Mouse (Mus musculus): ENCODE data around the gene Aak1.
A peak's percentile ranks its signal among the peaks of the same experiment; 100 is the strongest.

The Aak1 gene

DNA sequence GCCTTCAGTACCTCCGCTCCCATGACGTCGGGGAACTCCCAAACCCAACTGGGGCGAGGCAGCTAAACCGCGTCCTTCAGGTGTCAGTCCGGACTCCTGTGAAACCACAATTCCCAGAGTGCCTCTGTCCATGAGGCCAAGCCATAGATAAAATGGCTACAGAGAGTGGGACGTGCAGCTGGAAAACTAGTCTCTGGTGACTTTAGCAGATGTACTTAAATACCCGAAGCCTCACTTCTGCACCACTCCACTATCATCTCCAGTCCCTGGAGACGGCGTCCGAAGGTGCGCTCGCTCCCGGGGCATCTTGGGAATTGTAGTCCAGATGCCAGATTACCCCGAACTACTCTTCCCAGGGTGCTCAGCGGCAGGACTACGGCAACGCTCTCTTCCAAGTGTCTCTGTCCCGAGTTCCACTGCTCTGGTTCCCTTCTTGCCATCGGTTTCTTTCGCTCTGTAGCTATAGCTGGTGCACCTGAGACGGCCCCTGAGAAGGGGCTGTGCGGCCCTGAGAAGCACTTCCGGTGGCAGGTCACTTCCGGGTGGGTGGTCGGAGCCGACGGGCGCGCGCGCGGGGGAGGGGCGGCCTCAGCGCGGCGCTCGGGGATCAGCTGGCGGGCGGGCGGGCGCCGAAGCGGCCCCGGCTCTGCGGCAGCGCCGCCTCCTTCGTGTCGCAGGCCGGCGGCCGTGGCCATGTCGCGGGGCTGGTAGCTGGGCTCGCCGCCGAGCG, at the start of gene Aak1:
Gene Aak1 (plus strand): TSS at position 603 of the 730 bp plus-strand sequence.
- DNase-seq (ENCODE audit: low read depth) = peak; percentile 92

DNA sequence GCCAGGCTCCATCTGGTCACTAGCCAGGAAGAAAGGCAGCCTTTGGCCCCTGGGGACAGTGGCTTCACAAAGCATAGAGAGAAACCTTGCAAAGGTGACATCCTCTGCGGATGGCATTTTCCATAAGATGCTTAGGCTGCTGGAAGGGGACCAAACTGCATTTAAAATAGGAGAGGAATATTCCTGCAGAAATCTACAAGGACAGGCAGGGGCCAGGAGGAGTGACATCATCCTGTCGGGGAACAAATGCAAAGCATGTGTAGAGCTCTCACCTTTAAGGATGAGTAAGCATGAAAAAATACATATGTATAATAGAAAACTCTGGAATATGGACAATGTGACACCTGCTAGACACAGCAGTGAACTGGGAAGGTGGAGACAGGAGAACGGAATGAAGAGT, 48.9 kb upstream of the Aak1 start:
- no peak for DNase-seq (ENCODE audit: low read depth)

DNA sequence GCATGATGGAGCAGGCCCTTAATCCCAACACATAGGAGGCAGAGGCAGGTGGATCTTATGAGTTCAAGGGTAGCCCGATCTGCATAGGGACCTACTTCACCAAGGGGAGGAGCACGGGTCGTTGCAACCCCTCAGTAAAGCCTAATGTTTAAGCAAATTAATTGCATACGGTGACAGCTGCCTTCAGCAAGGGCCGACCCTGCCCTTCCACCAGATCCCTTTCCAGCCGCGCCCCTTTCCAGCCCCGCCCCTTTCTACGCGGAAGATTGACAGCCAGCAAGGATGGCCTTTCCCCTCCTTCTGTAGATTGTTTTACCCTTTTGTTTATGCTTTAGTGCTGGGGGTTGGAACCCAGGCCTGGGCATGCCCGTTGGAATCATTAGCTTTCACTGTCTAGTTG, 47.9 kb upstream of the Aak1 start:
- no peak for DNase-seq (ENCODE audit: low read depth)

DNA sequence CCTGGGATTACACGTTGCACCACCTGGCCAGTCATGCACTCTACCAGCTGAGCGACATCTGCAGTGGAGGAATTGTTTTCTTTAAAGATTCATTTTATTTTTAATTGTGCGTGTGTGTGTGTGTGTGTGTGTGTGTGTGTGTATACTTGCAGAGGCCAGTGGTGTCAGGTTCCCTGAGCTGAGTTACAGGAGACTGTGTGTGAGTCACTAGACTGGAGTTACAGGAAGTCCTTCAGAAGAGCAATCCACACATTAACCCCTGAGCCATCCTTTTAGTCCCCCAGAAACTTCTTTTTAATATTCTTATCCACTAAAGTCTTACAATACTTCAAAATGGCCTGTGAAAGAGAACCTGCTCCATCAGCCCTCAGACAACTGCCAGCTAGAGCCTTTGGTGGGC, 44.7 kb upstream of the Aak1 start:
- no peak for DNase-seq (ENCODE audit: low read depth)

DNA sequence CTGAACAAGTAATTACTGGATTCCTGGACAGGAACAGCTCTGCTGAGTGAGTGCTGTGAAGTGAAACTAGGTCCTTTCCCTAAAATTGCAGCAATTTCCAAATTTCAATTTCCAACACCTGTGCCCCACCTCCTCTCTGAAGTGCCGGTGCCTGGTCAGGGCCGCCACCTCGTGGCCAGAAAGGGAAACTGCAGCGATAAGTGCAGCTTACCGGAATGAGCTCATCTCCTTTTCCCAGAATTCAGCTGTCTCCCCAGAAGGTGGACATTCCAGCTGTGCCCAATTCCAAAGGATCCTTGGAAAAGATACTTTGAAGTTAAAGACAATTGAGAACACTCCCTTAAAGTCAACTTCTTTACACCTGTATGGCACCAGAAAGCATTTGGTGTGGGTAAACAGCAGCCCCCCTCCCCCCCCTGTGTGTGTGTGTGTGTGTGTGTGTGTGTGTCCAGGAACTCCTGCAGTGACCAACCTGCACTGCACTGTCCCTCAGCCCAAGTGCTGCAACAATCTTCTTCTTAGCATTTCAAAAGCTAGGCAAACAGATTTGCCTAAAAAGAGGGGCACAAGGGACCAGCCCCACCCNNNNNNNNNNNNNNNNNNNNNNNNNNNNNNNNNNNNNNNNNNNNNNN, 42.7 kb upstream of the Aak1 start:
- DNase-seq (ENCODE audit: low read depth) = peak; percentile 84

DNA sequence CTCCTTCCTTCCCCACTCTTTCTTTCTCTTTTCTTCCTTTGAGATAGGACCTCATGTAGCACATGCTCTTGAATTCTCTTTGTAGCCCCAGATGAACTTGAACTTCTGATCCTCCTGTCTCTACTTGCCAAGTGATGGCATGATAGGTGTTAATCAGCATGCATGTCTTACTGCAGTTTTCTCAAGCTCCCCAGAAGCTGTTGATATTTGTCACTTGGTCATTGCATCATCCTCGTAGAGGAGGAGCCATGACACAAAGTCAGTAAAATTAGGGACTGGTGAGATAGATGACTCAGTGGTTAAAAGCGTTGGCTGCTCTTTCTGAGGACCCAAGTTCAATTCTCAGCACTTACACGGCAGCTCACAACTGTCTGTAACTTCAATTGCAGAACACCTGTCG, 36.4 kb upstream of the Aak1 start:
- no peak for DNase-seq (ENCODE audit: low read depth)

DNA sequence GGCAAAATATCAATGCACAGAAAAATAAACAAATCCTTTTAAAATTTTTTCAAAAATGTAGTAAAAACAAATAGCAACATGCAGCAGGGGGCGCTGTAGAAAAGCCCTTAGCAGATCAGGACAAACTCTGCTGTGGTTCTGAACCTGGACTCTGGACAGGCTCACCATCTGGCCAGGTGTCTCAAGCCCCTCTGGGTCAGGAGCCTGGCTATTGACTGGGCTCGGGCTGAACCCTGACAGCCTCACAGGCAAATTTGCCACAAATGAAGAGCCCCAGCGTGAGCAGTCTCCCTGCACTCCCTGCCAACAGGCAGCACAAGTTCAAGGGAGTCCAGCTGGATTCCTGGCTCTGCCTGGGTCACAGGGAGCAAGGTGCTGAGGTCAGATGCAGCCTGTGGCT, 36.0 kb upstream of the Aak1 start:
- peak; percentile 82 for DNase-seq (ENCODE audit: low read depth)

DNA sequence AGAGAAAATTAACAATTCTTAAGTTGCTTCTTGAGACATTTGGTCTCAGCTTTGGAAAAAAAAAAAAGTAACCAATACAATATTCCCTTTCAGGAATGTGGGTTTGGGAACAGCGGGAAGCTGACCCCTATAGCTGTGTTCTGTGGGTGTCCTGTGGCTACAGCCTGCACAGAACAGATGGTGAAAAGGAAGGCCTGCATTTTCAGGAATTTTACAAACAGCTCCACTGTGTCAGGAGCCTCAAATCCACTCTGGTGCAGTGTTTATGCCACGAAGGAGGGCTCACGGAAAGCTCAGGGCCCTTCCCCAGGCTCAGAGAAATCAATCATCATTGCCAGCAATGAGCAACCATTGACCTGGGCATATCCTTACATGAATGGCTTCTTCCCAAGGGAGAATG, 34.4 kb upstream of the Aak1 start:
- DNase-seq (ENCODE audit: low read depth) = no peak

DNA sequence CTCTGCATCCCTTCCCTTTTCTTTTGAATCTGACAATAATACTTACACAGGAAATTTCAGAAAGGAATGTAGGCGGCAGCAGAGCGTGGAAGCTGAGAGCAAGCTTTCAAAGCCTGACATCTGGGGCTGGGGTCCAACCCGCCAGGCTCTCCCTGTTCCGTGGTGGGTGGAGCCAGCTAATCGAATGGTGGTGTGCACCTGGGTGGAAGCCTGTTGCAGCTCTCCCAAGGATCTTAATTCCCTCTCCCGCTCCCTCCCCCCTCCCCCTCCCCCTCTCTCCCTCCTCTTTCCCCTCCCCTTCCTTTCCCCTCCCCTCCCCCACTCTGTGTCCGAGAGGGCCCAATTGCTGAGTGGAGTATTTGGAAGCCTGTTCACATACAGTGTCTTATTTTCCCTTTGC, 33.9 kb upstream of the Aak1 start:
- DNase-seq (ENCODE audit: low read depth) = no peak

DNA sequence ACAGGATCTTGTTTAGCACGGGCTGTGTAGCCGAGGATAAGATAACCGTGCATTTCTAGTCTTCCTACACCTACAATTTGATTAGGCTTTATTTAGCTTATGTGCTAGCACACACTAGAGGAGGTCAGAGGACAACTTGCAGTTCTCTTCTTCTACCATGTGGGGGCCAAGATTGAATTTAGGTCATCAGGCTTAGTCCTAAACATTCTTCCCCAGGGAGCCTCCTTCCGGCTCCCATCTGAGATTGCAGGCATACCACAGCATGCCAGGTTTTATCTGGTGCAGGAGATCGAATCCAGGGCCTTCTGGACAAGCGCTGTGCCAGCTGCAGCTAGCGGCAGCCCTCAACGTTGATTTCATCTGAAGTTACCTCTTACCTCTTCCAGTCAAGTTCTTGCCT, 32.7 kb upstream of the Aak1 start:
- DNase-seq (ENCODE audit: low read depth) = peak; percentile 77

DNA sequence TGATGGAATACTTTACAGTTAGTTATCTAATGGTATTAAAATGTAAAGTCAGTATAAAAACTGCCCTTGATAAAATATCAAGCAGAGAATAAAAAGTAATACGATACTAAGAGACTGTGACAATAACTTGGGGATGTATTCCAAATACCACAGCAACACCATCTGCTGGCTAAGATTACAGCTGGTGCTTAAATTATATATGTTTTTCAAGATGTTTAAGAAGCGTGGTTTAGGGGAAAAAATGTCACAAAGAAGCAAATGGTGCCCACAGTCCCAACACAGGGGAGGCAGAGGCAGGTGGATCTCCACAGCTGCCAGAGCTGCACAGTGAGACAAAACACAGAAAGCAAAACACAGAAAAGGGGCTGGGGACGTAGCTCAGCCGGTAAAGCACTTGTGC, 30.4 kb upstream of the Aak1 start:
- DNase-seq (ENCODE audit: low read depth) = no peak

DNA sequence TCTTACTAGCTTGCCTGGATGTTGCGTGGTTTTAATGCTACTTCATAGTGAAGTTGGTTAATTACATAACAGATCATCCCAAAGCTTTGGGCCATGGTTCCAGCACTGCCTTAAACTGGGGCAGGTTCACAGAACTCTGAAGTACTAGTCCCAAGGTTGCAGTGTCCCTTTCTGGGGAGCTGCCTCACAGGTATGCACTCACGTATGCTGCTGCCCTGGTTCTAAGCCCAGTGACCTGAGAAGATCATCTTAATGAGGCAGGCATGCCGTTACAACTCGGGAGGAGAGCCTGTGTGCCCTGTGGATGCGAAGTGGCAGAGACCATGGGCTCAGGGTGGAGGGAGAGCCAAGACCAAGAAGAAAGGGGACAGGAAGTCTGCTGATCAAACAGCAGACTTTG, 29.4 kb upstream of the Aak1 start:
- DNase-seq (ENCODE audit: low read depth) = no peak

DNA sequence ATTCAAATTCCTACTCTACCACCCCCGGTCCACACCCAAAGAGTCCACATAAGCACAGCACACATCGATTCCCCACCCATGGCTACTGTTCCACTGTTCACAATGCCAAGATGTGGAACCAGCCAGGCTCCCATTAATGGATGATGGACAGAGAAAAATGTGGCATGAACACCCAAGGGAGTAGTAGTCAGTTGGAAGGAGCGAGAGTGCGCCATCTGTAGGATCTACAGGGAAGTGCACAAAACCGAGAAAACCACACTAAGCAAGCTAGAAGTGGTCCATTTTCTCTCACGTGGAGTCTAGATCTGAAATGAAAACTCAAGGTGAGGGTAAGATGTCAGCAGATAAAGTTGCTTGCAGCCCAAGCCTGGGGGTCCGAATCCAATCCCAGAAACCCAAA, 28.6 kb upstream of the Aak1 start:
- DNase-seq (ENCODE audit: low read depth) = peak; percentile 50

DNA sequence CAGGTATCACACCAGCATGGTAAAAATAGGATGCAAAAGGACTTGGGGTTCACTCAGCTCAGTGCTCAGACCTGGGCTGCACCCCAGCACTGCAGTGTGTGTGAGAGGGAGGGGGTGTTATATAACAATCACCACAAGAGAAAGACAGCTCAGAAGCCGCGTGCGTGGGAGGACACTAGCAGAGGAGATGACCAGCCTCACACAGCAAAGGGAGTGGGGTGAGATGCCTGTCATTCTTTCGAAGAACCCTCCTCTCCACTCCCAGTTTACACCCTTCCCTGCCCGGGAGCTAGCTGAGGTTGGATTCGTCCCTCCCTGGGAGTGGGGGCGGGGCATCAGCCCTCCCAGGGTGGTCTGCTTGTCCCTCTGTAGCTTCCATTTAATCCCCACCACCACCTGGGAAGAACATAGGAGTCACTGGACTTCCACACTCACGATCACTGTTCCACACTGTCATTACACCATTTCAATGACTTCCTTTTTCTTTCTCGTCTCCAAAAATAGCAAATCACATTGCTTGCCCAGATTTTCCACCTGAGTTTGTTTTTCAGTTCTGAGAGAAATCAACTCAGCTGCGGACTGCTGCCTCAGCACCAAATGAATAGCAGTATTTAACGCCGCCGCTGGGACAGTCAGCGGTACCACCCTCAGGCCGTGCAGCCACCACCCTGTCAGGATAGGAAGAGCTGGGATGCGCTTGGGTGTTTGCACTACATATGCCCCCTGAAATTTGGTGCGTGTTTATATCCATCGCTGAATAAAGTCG, 26.8 kb upstream of the Aak1 start:
- DNase-seq (ENCODE audit: low read depth) = peak; percentile 38

DNA sequence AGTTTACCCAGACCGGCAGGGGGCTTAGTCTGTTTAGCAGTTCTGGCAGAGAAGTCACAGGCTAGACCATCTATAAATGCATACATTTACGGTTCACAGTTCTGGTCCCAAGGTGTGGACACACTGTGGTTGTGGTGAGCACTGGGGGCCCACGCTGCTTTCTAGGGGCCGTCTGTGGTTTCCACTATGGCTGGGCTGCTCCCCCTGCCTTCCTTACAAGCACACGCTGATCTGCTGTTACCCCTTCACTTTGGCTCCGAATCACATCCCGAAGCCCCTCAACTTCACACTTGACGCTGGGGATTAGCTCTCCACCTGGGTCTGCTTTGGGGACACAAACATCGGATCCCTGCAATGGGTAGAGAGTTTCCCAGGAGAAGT, 26.3 kb upstream of the Aak1 start:
- DNase-seq (ENCODE audit: low read depth) = no peak

DNA sequence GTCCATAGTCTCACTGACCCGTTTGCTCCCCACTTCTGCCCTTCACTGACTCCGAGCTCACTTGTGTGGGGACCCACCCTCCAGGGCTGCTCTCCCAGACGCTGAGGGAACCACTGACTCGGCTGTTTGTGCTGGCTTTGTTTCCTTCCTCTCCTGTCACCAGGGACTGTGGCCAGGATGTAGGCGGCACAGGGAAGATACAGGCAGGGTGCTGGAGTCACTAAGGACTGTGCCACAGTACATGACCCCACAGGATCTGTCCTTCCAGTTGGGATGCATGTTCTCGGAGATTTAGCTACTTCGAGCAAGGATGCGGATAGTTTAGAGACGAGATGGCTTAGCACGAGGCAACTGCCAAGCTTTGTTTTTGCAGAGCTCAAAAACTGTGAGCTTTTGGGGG, 25.5 kb upstream of the Aak1 start:
- DNase-seq (ENCODE audit: low read depth) = no peak

DNA sequence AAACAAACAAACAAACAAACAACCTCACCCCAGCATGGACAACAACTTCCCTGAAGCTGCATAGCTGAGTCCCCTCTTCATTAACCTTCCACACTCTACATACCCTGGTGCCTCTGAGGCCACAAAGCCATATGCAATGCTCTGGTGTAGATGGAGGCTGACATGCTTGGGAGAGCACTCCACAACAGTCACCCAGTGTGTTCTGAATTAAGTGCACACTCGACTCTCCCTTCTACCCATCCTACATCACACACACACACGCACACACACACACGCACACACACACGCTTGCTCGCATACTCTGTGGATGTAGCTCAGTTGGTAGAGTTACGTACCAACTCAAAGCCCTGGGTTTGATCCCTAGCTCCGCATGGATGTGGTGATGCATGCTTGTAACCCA, 24.9 kb upstream of the Aak1 start:
- DNase-seq (ENCODE audit: low read depth) = no peak

DNA sequence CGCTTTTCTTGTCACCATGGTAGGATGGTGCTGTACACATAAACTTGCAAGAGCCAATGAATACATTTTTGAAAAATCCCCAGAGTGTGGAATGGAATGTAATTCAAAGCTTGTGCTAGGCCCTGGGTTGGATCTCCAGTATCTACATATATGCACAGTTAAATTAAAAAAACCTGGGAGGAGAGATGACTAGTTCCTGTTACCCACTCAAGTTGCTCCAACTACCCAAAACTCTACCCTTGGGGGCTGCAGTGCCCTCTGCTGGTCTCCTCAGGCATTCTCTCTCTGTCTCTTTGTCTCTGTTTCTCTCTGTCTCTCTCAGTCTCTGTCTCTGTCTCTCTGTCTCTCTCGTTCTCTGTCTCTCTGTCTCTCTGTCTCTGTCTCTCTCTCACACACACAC, 21.9 kb upstream of the Aak1 start:
- peak; percentile 58 for DNase-seq (ENCODE audit: low read depth)

DNA sequence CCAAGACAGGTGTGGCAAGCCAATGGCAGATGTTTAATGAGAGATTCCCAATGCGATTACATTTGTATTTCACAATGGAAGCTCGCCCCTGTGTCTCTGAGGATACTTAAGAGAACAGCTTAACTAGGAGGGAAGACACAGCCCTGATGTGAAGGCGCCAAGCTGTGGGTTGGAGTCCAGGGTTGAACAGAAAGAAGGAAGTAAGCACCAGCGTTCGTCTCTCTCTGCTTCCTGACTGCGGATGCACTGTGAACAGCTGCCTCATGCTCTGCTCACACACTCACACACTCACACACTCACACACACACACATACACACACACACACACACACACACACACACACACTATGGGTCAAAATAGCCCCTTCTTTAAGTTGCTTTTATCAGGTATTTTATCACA, 19.5 kb upstream of the Aak1 start:
- no peak for DNase-seq (ENCODE audit: low read depth)

DNA sequence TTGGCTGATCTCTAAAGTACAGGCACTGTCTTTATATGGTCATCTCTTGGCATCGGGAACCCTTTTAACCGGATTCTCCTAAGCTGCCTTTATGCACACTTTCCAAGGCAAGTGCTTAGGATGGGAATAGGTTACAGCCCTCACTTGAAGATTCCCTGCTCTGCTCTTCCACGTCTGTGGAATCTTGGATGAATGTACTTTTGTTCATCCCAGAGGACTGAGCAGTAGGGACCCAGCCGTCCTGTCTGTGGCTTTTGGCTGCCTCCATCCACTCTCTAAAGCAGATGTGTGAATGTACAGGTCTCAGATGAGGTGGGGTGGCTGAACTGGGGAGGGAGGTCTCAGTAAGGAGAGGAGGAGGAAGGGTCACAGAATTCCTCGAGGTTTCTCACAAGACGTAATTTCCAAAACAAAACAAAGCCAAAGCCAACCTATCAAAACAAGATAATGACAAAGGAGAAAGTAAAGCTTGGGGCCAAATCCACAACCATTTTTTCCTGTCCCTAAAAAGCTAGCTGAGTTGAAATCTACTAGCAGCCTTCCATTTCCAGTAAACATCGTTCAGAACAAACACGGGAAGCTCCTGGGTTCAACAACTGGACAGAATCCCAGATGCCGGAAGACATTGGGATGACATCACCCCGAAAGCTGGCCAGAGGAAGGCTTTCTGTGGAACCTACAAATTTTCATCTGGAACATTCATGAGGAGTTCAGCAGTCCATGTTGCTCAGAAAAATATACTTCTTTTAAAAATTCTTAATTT, 18.4 kb upstream of the Aak1 start:
- DNase-seq (ENCODE audit: low read depth) = peak; percentile 87

DNA sequence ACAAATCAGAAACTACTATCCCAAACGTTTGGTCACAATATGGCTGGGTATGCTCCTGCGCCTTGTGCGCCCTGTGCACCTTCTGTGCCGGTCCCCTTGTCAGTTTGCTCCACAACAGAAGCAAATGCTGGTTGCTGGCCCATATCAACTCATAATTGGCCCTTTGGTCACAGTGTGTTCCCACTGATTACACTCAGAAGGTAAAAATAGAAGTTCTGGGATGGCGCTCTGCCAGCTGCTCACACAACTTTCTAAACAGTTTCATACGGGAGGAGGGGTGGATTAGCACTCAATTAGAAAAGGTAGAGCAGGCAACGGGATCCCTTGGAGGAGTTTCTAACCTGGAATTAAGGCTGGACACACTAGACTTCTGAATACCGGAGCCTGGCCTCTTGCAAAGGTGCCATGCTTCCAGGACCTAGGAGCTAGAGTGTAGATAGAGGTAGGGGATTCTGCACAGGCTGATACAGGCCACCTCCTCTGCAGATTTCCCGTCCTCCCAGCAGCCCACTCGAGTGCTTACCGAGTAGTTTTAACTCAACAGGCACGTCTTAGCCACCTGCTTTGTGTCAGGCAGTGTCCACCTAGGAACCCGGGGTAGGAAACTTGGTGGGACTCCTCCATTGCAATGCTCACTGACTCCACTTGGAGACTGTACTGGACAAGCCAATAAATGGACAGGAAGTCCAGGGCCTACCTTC, 16.4 kb upstream of the Aak1 start:
- DNase-seq (ENCODE audit: low read depth) = peak; percentile 64

DNA sequence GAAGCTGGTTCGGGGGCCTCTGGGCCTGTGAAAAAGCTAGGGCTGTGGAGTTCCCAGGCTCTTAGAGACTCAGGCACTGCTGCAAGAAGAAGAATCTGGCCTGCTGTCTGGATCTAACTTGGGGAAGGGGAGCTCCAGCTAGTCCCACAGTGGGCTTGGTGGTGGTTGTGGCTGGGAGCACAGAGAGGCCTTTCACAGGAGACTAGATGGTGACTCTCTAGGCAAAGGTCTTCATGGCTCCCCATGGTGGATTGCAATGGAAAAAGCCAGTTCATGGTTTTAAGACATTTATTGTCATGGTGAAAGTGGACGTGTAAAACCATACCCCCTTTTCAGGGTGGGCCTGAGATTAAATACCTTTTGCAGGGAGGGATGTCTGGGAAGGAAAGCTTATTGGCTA, 10.2 kb upstream of the Aak1 start:
- DNase-seq (ENCODE audit: low read depth) = no peak
